ENCODE assay signal across 8 mouse cellular contexts in the genomic region with DNA sequence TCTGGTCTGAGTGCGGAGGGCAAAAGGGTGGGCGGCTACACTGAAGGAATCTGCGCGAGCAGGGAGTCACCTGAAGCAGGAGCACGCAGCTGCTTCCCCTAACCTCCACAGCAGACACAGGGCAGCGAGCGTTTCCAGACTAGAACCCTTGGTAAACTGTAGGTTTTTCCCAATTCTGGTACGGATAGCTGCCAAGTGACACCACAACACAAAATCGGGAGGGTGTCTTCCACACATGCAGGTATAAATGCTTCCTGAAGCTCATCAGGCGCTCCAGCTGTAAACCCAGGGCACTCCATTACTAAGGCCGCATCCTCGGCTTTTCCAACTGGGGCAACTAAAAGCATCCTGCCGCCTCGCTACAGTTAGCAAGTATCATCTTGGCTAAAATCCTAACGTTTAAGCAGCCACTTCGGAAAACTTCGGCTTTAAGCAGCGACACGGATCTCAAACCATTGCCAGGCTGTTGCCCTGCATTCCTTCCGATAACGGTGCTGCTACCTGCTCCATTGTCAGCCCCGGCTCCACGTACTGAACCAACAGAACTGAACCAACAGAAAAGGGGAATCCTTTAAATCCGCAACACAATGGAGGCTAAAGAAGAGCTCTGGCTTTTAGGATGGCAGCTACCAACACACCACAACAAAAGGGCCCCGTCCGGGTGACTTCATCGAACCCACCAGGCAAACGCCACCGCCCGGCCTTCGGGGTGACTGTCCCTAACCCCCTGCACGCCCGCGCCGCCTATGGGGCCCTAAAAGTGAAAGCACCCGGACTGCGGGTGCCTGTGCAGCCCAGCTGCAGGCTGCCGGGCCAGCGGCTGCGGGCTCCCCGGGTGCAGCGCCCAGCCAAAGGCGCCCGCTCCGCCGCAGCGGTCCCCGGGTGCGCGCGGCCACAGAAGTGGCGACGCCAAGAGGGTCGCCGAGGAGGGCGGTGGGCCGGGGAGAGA. TPM values are rescaled to one million over a fixed set of nuclear protein-coding genes. Genes with fewer than 3 reads are reported as not detected.
DNase-seq lines count a peak whose midpoint lies in the region; ATAC-seq and TF ChIP-seq lines count a peak whose summit lies in the region.

No protein-coding gene starts in this region.

- H3K27me3 ChIP-seq in forebrain, embryonic 10.5 days (ENCODE audit: poor library complexity, severe bottlenecking) = peaks cover 15% of the 10 kb centered on the region
- no peaks in the 10 kb centered on the region for H3K27me3 ChIP-seq in heart, embryonic 16.5 days (ENCODE audit: control insufficient read depth, insufficient read depth, low read length)
- no peaks in the 10 kb centered on the region for H3K27me3 ChIP-seq in liver, embryonic 16.5 days (ENCODE audit: control insufficient read depth, insufficient read depth, low read depth, low read length)
- no peaks in the 10 kb centered on the region for H3K27me3 ChIP-seq in neural tube, embryonic 12.5 days (replicated peaks)
- H3K27me3 ChIP-seq in stomach, postnatal 0 days (ENCODE audit: control insufficient read depth, insufficient read depth, low read length) = no peaks in the 10 kb centered on the region

- TF ChIP-seq CTCF in stomach, postnatal 0 days (IDR thresholded peaks at IDR 0.05; ENCODE audit: low read depth) = peak; percentile 58

- H3K9ac ChIP-seq in heart, embryonic 16.5 days (ENCODE audit: low read length) = peak overlapping the region; percentile 85
- H3K9ac ChIP-seq in liver, embryonic 16.5 days (ENCODE audit: low read depth, low read length) = peak overlapping the region; percentile 93
- H3K9ac ChIP-seq in neural tube, embryonic 12.5 days = peak overlapping the region; percentile 96
- H3K9ac ChIP-seq in stomach, postnatal 0 days (ENCODE audit: low read length) = peak overlapping the region; percentile 97

- H3K36me3 ChIP-seq in forebrain, embryonic 10.5 days (replicated peaks) = no peaks in the 10 kb centered on the region
- H3K36me3 ChIP-seq in heart, embryonic 16.5 days (ENCODE audit: control insufficient read depth, insufficient read depth) = no peaks in the 10 kb centered on the region
- no peaks in the 10 kb centered on the region for H3K36me3 ChIP-seq in liver, embryonic 16.5 days (ENCODE audit: control insufficient read depth, insufficient read depth)
- no peaks in the 10 kb centered on the region for H3K36me3 ChIP-seq in neural tube, embryonic 12.5 days
- H3K36me3 ChIP-seq in stomach, postnatal 0 days (ENCODE audit: control insufficient read depth, insufficient read depth, low read length) = no peaks in the 10 kb centered on the region

- H3K27ac ChIP-seq in forebrain, embryonic 10.5 days = peak overlapping the region; percentile 91
- peak overlapping the region; percentile 97 for H3K27ac ChIP-seq in heart, embryonic 16.5 days (ENCODE audit: low read length)
- peak overlapping the region; percentile 92 for H3K27ac ChIP-seq in liver, embryonic 16.5 days (ENCODE audit: low read length)
- peak overlapping the region; percentile 84 for H3K27ac ChIP-seq in neural tube, embryonic 12.5 days
- H3K27ac ChIP-seq in stomach, postnatal 0 days (replicated peaks) = peak overlapping the region; percentile 99

- H3K4me2 ChIP-seq in heart, embryonic 16.5 days (ENCODE audit: low read depth, low read length) = peak overlapping the region; percentile 69
- peak overlapping the region; percentile 89 for H3K4me2 ChIP-seq in liver, embryonic 16.5 days (ENCODE audit: low read depth, low read length)
- H3K4me2 ChIP-seq in neural tube, embryonic 12.5 days (replicated peaks) = peak overlapping the region; percentile 85
- H3K4me2 ChIP-seq in stomach, postnatal 0 days (replicated peaks; ENCODE audit: low read depth) = peak overlapping the region; percentile 67

- no peak for TF ChIP-seq EP300 in stomach, postnatal 0 days (optimal IDR thresholded peaks at IDR 0.05)

- ATAC-seq in heart, embryonic 16.5 days (replicated peaks; ENCODE audit: extremely low read depth, insufficient read depth, low FRiP score) = peak; percentile 82
- peak; percentile 76 for ATAC-seq in liver, embryonic 16.5 days (ENCODE audit: low read depth)
- ATAC-seq in neural tube, embryonic 12.5 days (ENCODE audit: low FRiP score, low read depth) = peak; percentile 88
- peak; percentile 83 for ATAC-seq in stomach, postnatal 0 days (ENCODE audit: low FRiP score, low TSS enrichment)

- peak; percentile 89 for DNase-seq in CD4-positive helper T cell, adult 2 months (ENCODE audit: low read depth, low spot score)
- DNase-seq in brain, embryonic 18.5 days (ENCODE audit: low read depth, low spot score) = peak; percentile 32
- peak; percentile 67 for DNase-seq in forebrain, embryonic 10.5 days (ENCODE audit: extremely low spot score, low spot score)
- peak; percentile 55 to 79 for DNase-seq in kidney, postnatal 36 days
- DNase-seq in stomach, postnatal 0 days (ENCODE audit: low spot score) = peak; percentile 78

- under 1% methylated on average over 57 of the region's 57 CpGs for WGBS in forebrain, embryonic 10.5 days
- under 1% methylated on average over 57 of the region's 57 CpGs for WGBS in heart, embryonic 16.5 days
- under 1% methylated on average over 57 of the region's 57 CpGs for WGBS in liver, embryonic 16.5 days (ENCODE audit: insufficient replicate concordance)
- WGBS in neural tube, embryonic 12.5 days = 1% methylated on average over 43 of the region's 57 CpGs
- under 1% methylated on average over 51 of the region's 57 CpGs for WGBS in stomach, postnatal 0 days

- peaks cover 16% of the 10 kb centered on the region for H3K4me1 ChIP-seq in forebrain, embryonic 10.5 days
- H3K4me1 ChIP-seq in heart, embryonic 16.5 days (ENCODE audit: control insufficient read depth, insufficient read depth, low read length) = peaks cover 42% of the 10 kb centered on the region
- H3K4me1 ChIP-seq in liver, embryonic 16.5 days (ENCODE audit: control insufficient read depth, low read depth, low read length) = peaks cover 10% of the 10 kb centered on the region
- peaks cover 6% of the 10 kb centered on the region for H3K4me1 ChIP-seq in neural tube, embryonic 12.5 days
- H3K4me1 ChIP-seq in stomach, postnatal 0 days (replicated peaks; ENCODE audit: control insufficient read depth, insufficient read depth) = peaks cover 3% of the 10 kb centered on the region; the same call in 1 of the 2 replicates

- H3K4me3 ChIP-seq in forebrain, embryonic 10.5 days = peak overlapping the region; percentile 80
- peak overlapping the region; percentile 68 for H3K4me3 ChIP-seq in heart, embryonic 16.5 days (ENCODE audit: low read length)
- H3K4me3 ChIP-seq in liver, embryonic 16.5 days (ENCODE audit: low read depth, low read length) = peak overlapping the region; percentile 86
- peak overlapping the region; percentile 92 for H3K4me3 ChIP-seq in neural tube, embryonic 12.5 days
- H3K4me3 ChIP-seq in stomach, postnatal 0 days (ENCODE audit: low read depth, low read length) = peak overlapping the region; percentile 90

- H3K9me3 ChIP-seq in forebrain, embryonic 10.5 days = no peaks in the 10 kb centered on the region
- H3K9me3 ChIP-seq in heart, embryonic 16.5 days (replicated peaks; ENCODE audit: control insufficient read depth, low read length) = no peaks in the 10 kb centered on the region
- no peaks in the 10 kb centered on the region for H3K9me3 ChIP-seq in liver, embryonic 16.5 days (replicated peaks; ENCODE audit: control insufficient read depth, low read length)
- no peaks in the 10 kb centered on the region for H3K9me3 ChIP-seq in neural tube, embryonic 12.5 days
- H3K9me3 ChIP-seq in stomach, postnatal 0 days (ENCODE audit: control insufficient read depth, low read length) = no peaks in the 10 kb centered on the region

RNA-seq across cellular contexts. Expression of a gene that starts 0.6 kb away (rescaled TPM):
- not detected in 2 replicates for polyA plus RNA-seq in forebrain, embryonic 10.5 days (2016; fragmentation: Nextera tagmentation; extraction: Ambion mirVana)
- 0.91 and 2.3 TPM in 2 replicates for polyA plus RNA-seq in heart, embryonic 16.5 days (2015; fragmentation: Nextera tagmentation; extraction: Ambion mirVana)
- polyA plus RNA-seq in liver, embryonic 16.5 days (2015; fragmentation: Nextera tagmentation; extraction: Ambion mirVana) = not detected in 2 replicates
- polyA plus RNA-seq in neural tube, embryonic 12.5 days (2016; fragmentation: Nextera tagmentation; extraction: Ambion mirVana) = not detected in 2 replicates
- not detected in 2 replicates for polyA plus RNA-seq in stomach, postnatal 0 days (2015; fragmentation: Nextera tagmentation; extraction: Ambion mirVana)

RNA-seq across cellular contexts. Expression of a gene that starts 44.9 kb away (rescaled TPM):
- 50.2 and 50.8 TPM in 2 replicates for polyA plus RNA-seq in forebrain, embryonic 10.5 days (2016; fragmentation: Nextera tagmentation; extraction: Ambion mirVana)
- polyA plus RNA-seq in heart, embryonic 16.5 days (2015; fragmentation: Nextera tagmentation; extraction: Ambion mirVana) = 116 and 141 TPM in 2 replicates
- polyA plus RNA-seq in liver, embryonic 16.5 days (2015; fragmentation: Nextera tagmentation; extraction: Ambion mirVana) = 52.8 and 57.8 TPM in 2 replicates
- polyA plus RNA-seq in neural tube, embryonic 12.5 days (2016; fragmentation: Nextera tagmentation; extraction: Ambion mirVana) = 148 and 154 TPM in 2 replicates
- 355 and 360 TPM in 2 replicates for polyA plus RNA-seq in stomach, postnatal 0 days (2015; fragmentation: Nextera tagmentation; extraction: Ambion mirVana)

RNA-seq across cellular contexts. Expression of a gene that starts 45.0 kb away (rescaled TPM):
- 200 and 207 TPM in 2 replicates for polyA plus RNA-seq in forebrain, embryonic 10.5 days (2016; fragmentation: Nextera tagmentation; extraction: Ambion mirVana)
- 117 and 132 TPM in 2 replicates for polyA plus RNA-seq in heart, embryonic 16.5 days (2015; fragmentation: Nextera tagmentation; extraction: Ambion mirVana)
- 64.6 and 68.9 TPM in 2 replicates for polyA plus RNA-seq in liver, embryonic 16.5 days (2015; fragmentation: Nextera tagmentation; extraction: Ambion mirVana)
- polyA plus RNA-seq in neural tube, embryonic 12.5 days (2016; fragmentation: Nextera tagmentation; extraction: Ambion mirVana) = 181 and 188 TPM in 2 replicates
- polyA plus RNA-seq in stomach, postnatal 0 days (2015; fragmentation: Nextera tagmentation; extraction: Ambion mirVana) = 130 and 136 TPM in 2 replicates

RNA-seq across cellular contexts. Expression of a gene that starts 56.3 kb away (rescaled TPM):
- polyA plus RNA-seq in forebrain, embryonic 10.5 days (2016; fragmentation: Nextera tagmentation; extraction: Ambion mirVana) = 62.9 and 64.5 TPM in 2 replicates
- polyA plus RNA-seq in heart, embryonic 16.5 days (2015; fragmentation: Nextera tagmentation; extraction: Ambion mirVana) = 58.9 and 65.3 TPM in 2 replicates
- polyA plus RNA-seq in liver, embryonic 16.5 days (2015; fragmentation: Nextera tagmentation; extraction: Ambion mirVana) = 26.8 and 31.8 TPM in 2 replicates
- 69.9 and 70.3 TPM in 2 replicates for polyA plus RNA-seq in neural tube, embryonic 12.5 days (2016; fragmentation: Nextera tagmentation; extraction: Ambion mirVana)
- polyA plus RNA-seq in stomach, postnatal 0 days (2015; fragmentation: Nextera tagmentation; extraction: Ambion mirVana) = 281 and 313 TPM in 2 replicates

Comparison
In these comparisons a context has a peak if more than half of its experiments do, and no peak if none do; other contexts are left out.
1. Peak in every context shown above with its lines: DNase-seq, ATAC-seq, H3K4me3 ChIP-seq and H3K27ac ChIP-seq.
2. DNase-seq: peak in every context shown above with its lines; median percentile 89 in CD4-positive helper T cell, adult 2 months; 78 in stomach, postnatal 0 days; 67 in forebrain, embryonic 10.5 days; 67 in kidney, postnatal 36 days; 32 in brain, embryonic 18.5 days.